Comparison of ENCODE assay signal across 18 mouse cellular contexts in the genomic region with DNA sequence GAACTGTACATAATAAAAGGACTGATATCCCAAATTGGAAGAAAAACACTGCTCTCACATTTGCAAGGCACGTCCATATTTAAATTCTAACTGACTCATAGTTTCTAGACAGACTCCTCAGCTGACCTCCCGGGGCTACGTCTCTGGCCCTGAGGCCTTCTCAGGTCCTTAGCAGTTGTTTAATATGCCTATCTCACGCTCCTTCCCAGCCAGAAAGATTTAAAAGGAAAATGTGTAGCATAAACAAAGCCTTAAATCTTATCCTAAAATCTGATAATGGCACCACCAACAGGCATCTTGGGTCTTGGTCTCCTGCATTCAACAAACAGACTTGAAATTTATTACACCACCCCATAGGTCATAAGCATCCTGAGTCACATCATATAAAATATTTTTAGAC.
DNase-seq lines count a peak whose midpoint lies in the region; ATAC-seq and TF ChIP-seq lines count a peak whose summit lies in the region.
"Had no signal": no experiment of that assay in that cellular context is flagged by ENCODE, and none has a peak within 500 bp of the region (broad histone marks: within the 10 kb centered on the region; RNA-seq: fewer than 3 reads in every experiment).

No protein-coding gene starts in this region.

- no peaks in the 10 kb centered on the region for H3K27me3 ChIP-seq in kidney, embryonic 15.5 days
- no peaks in the 10 kb centered on the region for H3K27me3 ChIP-seq in lung, embryonic 14.5 days (ENCODE audit: insufficient read depth, low read length)
- no peaks in the 10 kb centered on the region for H3K27me3 ChIP-seq in CH12.LX (replicated peaks)
- peaks cover 4% of the 10 kb centered on the region for H3K27me3 ChIP-seq in midbrain, embryonic 13.5 days
- H3K27me3 ChIP-seq: embryonic facial prominence, embryonic 12.5 days; embryonic facial prominence, embryonic 15.5 days; forebrain, embryonic 15.5 days had no signal

- H3K36me3 ChIP-seq in kidney, embryonic 15.5 days, result no peaks in the 10 kb centered on the region
- no peaks in the 10 kb centered on the region for H3K36me3 ChIP-seq in lung, embryonic 14.5 days (ENCODE audit: insufficient read depth)
- no peaks in the 10 kb centered on the region for H3K36me3 ChIP-seq in CH12.LX (replicated peaks in 1 of 2; ENCODE audit: control insufficient read depth in 1 of 2, insufficient read depth in 1 of 2, low read length in 1 of 2)
- H3K36me3 ChIP-seq in midbrain, embryonic 13.5 days, result no peaks in the 10 kb centered on the region
- H3K36me3 ChIP-seq: embryonic facial prominence, embryonic 12.5 days; embryonic facial prominence, embryonic 15.5 days; forebrain, embryonic 12.5 days; forebrain, embryonic 15.5 days; G1E; hindbrain, embryonic 13.5 days had no signal

- no peak for ATAC-seq in kidney, embryonic 15.5 days (replicated peaks; ENCODE audit: low FRiP score)
- ATAC-seq in lung, embryonic 14.5 days (ENCODE audit: insufficient read depth), result no peak
- no peak for ATAC-seq in midbrain, embryonic 13.5 days
- no peak for ATAC-seq in megakaryocyte, adult 5-6 weeks (ENCODE audit: poor library complexity, severe bottlenecking)
- ATAC-seq: forebrain, embryonic 15.5 days; hindbrain, embryonic 16.5 days had no signal

- no peak overlapping the region for H3K4me3 ChIP-seq in kidney, embryonic 15.5 days (replicated peaks)
- H3K4me3 ChIP-seq in lung, embryonic 14.5 days (ENCODE audit: low read depth, low read length), result no peak overlapping the region
- H3K4me3 ChIP-seq in CH12.LX (replicated peaks in 1 of 3; ENCODE audit: low read depth in 2 of 3, low read length in 2 of 3, poor library complexity in 1 of 3), result no peak overlapping the region
- H3K4me3 ChIP-seq in embryonic fibroblast, embryonic 13.5 days (ENCODE audit: insufficient read depth, low read length), result no peak overlapping the region
- no peak overlapping the region for H3K4me3 ChIP-seq in midbrain, embryonic 13.5 days (replicated peaks)
- H3K4me3 ChIP-seq: embryonic facial prominence, embryonic 12.5 days; embryonic facial prominence, embryonic 15.5 days; erythroblast, embryonic 14.5 days; forebrain, embryonic 12.5 days; forebrain, embryonic 15.5 days; hindbrain, embryonic 13.5 days had no signal

- TF ChIP-seq RAD21 in CH12.LX (IDR thresholded peaks at IDR 0.05; ENCODE audit: low read depth, low read length), result no peak

- in situ Hi-C loops in CH12.LX (cut with MboI; ENCODE audit: low pct_ligation_motif_present, low pct_unique_long_range_greater_than_20kb, low sequenced_read_pairs), result no loop called here

- dilution Hi-C loops in CH12.LX (cut with MboI; ENCODE audit: extremely low pct_ligation_motif_present, extremely low pct_unique_long_range_greater_than_20kb, low sequenced_read_pairs), result no loop called here

- no peak for TF ChIP-seq CTCF in lung, embryonic 14.5 days (IDR thresholded peaks at IDR 0.05; ENCODE audit: low read depth)
- TF ChIP-seq CTCF in CH12.LX (conservative IDR thresholded peaks at IDR 0.05 in 1 of 2, IDR thresholded peaks at IDR 0.05 in 1 of 2; ENCODE audit: low read depth in 2 of 2, low read length in 2 of 2), result no peak
- TF ChIP-seq CTCF in embryonic fibroblast, embryonic 13.5 days (IDR thresholded peaks at IDR 0.05; ENCODE audit: borderline replicate concordance, insufficient read depth, low read length), result no peak

- TF ChIP-seq POLR2A in CH12.LX (IDR thresholded peaks at IDR 0.05; ENCODE audit: low read depth, low read length), result no peak
- no peak for TF ChIP-seq POLR2A in embryonic fibroblast, embryonic 13.5 days (IDR thresholded peaks at IDR 0.05; ENCODE audit: low read depth, low read length)

- DNase-seq in kidney, adult 9 months, result no peak
- peak; percentile 34 for DNase-seq in lung, embryonic 14.5 days
- DNase-seq in lung, postnatal 14 days, result no peak
- DNase-seq in CH12.LX (ENCODE audit: extremely low read depth), result no peak
- DNase-seq: adrenal gland, adult 2 months; gastrocnemius, postnatal 10 days had no signal

- TF ChIP-seq EP300 in CH12.LX (IDR thresholded peaks at IDR 0.05; ENCODE audit: low read length), result no peak

- no peak overlapping the region for H3K9ac ChIP-seq in kidney, embryonic 15.5 days
- H3K9ac ChIP-seq in lung, embryonic 14.5 days, result no peak overlapping the region
- no peak overlapping the region for H3K9ac ChIP-seq in CH12.LX (ENCODE audit: insufficient read depth, low read depth)
- H3K9ac ChIP-seq in midbrain, embryonic 13.5 days (replicated peaks), result no peak overlapping the region
- H3K9ac ChIP-seq: embryonic facial prominence, embryonic 12.5 days; embryonic facial prominence, embryonic 15.5 days; forebrain, embryonic 12.5 days; forebrain, embryonic 15.5 days; hindbrain, embryonic 13.5 days had no signal

- 43% methylated on average over 4 of the region's 4 CpGs for WGBS in kidney, embryonic 15.5 days
- WGBS in lung, embryonic 14.5 days, result 20% methylated on average over 4 of the region's 4 CpGs
- WGBS in midbrain, embryonic 13.5 days, result 76% methylated on average over 4 of the region's 4 CpGs

- H3K4me1 ChIP-seq in kidney, embryonic 15.5 days, result peaks cover 50% of the 10 kb centered on the region
- peaks cover 19% of the 10 kb centered on the region for H3K4me1 ChIP-seq in lung, embryonic 14.5 days (ENCODE audit: insufficient read depth)
- H3K4me1 ChIP-seq in CH12.LX (ENCODE audit: control insufficient read depth in 1 of 2, insufficient read depth in 2 of 2), result peaks cover 4 to 19% of the 10 kb centered on the region in 2 experiments; a peak in 3 of 4 replicates
- H3K4me1 ChIP-seq in embryonic fibroblast, embryonic 13.5 days (ENCODE audit: control insufficient read depth, insufficient read depth, low read length), result peaks cover 8% of the 10 kb centered on the region; the same call in 1 of the 2 replicates
- peaks cover 17% of the 10 kb centered on the region for H3K4me1 ChIP-seq in midbrain, embryonic 13.5 days (replicated peaks)

- no peaks in the 10 kb centered on the region for H3K9me3 ChIP-seq in kidney, embryonic 15.5 days (replicated peaks)
- H3K9me3 ChIP-seq in lung, embryonic 14.5 days (ENCODE audit: low read depth, low read length), result no peaks in the 10 kb centered on the region
- no peaks in the 10 kb centered on the region for H3K9me3 ChIP-seq in CH12.LX (replicated peaks; ENCODE audit: low read length)
- no peaks in the 10 kb centered on the region for H3K9me3 ChIP-seq in midbrain, embryonic 13.5 days
- H3K9me3 ChIP-seq: embryonic facial prominence, embryonic 12.5 days; embryonic facial prominence, embryonic 15.5 days; forebrain, embryonic 12.5 days; forebrain, embryonic 15.5 days; G1E; hindbrain, embryonic 13.5 days had no signal

- no peaks in the 10 kb centered on the region for H3K79me2 ChIP-seq in CH12.LX (replicated peaks; ENCODE audit: control insufficient read depth, extremely low read depth, insufficient read depth, poor library complexity, severe bottlenecking)

- H3K4me2 ChIP-seq in kidney, embryonic 15.5 days, result no peak overlapping the region
- H3K4me2 ChIP-seq in lung, embryonic 14.5 days, result no peak overlapping the region
- H3K4me2 ChIP-seq in CH12.LX (ENCODE audit: insufficient read depth, low read depth, poor library complexity, severe bottlenecking), result no peak overlapping the region
- no peak overlapping the region for H3K4me2 ChIP-seq in midbrain, embryonic 13.5 days (replicated peaks)
- H3K4me2 ChIP-seq: embryonic facial prominence, embryonic 12.5 days; embryonic facial prominence, embryonic 15.5 days; forebrain, embryonic 12.5 days; forebrain, embryonic 15.5 days; hindbrain, embryonic 13.5 days had no signal

- H3K27ac ChIP-seq in kidney, embryonic 15.5 days, result peak overlapping the region; percentile 82; the same call in 1 of the 2 replicates
- H3K27ac ChIP-seq in lung, embryonic 14.5 days (ENCODE audit: low read depth), result no peak overlapping the region
- H3K27ac ChIP-seq in CH12.LX (ENCODE audit: insufficient read depth, low read depth), result no peak overlapping the region
- peak overlapping the region; percentile 89 for H3K27ac ChIP-seq in embryonic fibroblast, embryonic 13.5 days (ENCODE audit: insufficient read depth, low read length)
- no peak overlapping the region for H3K27ac ChIP-seq in midbrain, embryonic 13.5 days
- H3K27ac ChIP-seq: embryonic facial prominence, embryonic 12.5 days; embryonic facial prominence, embryonic 15.5 days; forebrain, embryonic 12.5 days; forebrain, embryonic 15.5 days; hindbrain, embryonic 13.5 days had no signal

TF ChIP-seq in CH12.LX, 34 proteins besides CTCF, POLR2A, EP300 and RAD21:
- TF ChIP-seq USF2 (conservative IDR thresholded peaks at IDR 0.05; ENCODE audit: low read depth, low read length), result no peak
- peak; percentile 32; the same call in 1 of the 2 replicates for TF ChIP-seq BHLHE40 (IDR thresholded peaks at IDR 0.05; ENCODE audit: low read depth, low read length)

Comparison
In these comparisons a context has a peak if more than half of its experiments do, and no peak if none do; other contexts are left out.
1. H3K27ac ChIP-seq: peak in kidney, embryonic 15.5 days (single experiment) and embryonic fibroblast, embryonic 13.5 days (single experiment); none in lung, embryonic 14.5 days (single experiment), CH12.LX (single experiment) and midbrain, embryonic 13.5 days (single experiment).